Mouse (Mus musculus) cerebellum, adult 9-11 months (tissue): ENCODE results near the gene Zfp451.

Experiments
- DNase-seq: peaks from one replicate; pipeline ENCODE4 v3.0.0; 2022

Zfp451 gene

DNA sequence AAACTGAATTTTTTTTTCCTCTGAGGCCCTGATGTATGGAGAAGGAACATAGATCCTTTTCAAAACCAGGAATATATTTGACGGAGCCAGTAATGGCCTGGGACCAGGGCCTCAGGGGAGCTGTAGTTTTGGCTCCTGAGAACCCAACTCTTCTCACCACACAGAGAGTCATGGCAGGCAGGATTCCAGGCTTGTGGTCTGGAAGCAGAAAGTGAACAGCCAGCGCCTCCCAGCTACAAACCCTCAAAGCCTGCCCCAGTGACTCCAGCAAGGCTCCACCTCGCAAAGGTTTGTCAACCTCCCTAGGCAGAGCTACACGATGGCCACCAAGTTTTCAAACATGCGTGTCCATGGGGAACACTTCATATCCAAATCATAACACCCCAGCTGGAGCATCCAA, 102.4 kb downstream of the Zfp451 start:
- DNase-seq = no peak
